Mouse (Mus musculus): ENCODE measurements around the gene Myo10.

Myo10 gene

DNA sequence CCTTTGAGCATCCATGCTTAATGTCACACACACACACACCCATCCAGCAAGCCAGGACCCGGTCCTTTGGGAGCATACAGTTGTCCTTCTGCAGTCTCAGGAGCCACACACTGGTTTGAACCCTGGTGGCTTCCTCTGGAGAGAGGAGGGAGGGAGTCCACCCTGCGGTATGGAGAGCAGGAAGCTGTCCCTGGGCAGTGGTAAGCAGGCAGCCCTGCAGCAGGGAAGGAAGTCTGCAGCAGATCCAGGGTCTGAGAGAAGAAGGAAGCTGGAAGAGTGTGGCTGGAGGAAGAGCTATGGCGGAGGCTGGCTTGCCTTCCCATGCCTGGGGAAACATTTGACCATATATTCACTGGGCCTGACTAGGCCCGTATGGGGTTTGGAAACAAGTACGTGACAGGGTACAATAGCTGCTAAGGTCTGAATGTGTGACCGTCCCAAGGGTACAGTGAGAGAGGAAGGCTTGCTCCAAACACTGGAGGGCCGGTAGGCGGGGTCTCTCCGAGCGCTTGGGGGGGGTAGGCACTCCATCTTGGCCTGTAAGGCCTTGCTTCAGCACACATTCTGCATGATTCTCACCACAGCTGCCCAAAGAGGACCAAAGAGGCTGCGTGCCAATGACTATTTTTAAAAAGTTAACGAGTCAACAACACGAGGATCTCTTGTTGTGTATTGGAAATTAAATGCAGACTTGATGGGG is 142.5 kb downstream of the Myo10 start:
- DNase-seq (ENCODE audit: low spot score), result no peak

DNA sequence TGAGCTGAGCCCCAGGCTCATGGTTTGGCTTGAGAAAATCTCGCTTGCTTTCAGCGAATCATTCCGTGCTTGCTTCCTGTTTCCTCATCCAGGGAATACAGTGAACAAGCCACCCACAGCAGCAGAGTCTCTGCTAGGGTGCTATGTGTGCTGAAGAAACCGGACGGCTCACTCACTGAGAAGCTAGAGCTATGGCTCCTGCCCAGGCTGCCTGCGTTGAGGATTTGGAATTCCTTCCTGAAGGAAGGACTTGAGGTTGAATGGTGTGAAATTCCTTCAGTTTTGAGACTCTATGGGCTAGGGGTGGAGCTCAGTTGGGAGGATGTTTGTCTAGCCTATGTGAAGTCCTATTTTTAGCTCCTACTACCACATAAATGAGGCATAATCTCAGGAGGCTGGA is 145.5 kb downstream of the Myo10 start:
- DNase-seq (ENCODE audit: low spot score), result no peak

DNA sequence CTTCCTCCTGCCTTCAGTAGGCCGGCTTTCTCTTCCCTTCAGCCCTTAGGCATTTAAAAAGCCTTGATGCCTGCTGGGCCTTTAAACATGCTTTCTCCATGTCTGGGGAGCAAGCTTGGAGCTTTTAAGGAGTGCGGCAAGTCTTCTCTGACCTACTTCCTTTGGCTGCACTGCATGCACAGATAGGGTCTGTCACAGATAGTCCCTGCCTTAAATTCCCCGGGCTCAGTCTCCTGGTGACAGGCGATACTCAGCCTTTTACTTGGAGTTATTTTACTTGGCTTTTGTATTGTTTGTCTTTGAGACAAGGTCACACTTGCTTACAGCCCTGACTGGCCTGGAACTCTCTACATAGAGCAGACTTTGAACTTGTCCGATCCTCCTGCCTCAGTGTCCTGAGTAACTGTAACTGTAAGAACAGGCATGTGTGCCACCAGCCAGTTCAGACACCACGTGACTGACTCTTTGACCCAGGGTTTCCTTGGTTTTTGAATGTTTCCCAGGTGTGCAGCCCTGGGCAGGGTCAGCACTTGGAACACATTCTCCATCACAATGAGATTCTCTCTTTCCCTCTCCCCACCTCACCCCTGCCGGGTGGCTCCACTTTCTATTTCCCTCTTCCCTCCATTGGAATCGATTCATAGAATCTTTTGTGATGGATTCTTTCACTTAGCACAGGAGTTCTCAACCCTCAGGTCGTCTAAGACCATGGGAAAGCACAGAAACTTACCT is 147.4 kb downstream of the Myo10 start:
- no peak for DNase-seq (ENCODE audit: low spot score)

DNA sequence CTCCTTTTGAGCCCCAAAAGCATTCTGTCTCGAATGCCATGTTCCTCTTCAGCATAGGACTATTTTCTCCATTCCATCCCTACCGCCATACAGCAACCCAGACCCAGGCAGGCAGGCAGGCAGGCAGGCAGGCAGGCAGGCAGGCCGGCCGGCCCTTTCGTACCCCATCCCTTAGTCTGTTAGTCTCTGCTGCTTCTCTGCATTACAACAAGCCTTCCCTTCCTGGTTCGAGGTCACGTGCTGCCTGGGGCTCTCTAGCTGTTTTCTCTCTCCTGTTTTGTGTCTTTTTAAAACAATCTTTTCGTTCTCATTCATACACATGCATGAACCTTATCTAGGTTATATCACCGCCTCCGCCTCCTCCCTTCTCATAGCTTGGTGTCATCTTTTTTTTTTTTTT is 149.5 kb downstream of the Myo10 start:
- no peak for DNase-seq (ENCODE audit: low spot score)

DNA sequence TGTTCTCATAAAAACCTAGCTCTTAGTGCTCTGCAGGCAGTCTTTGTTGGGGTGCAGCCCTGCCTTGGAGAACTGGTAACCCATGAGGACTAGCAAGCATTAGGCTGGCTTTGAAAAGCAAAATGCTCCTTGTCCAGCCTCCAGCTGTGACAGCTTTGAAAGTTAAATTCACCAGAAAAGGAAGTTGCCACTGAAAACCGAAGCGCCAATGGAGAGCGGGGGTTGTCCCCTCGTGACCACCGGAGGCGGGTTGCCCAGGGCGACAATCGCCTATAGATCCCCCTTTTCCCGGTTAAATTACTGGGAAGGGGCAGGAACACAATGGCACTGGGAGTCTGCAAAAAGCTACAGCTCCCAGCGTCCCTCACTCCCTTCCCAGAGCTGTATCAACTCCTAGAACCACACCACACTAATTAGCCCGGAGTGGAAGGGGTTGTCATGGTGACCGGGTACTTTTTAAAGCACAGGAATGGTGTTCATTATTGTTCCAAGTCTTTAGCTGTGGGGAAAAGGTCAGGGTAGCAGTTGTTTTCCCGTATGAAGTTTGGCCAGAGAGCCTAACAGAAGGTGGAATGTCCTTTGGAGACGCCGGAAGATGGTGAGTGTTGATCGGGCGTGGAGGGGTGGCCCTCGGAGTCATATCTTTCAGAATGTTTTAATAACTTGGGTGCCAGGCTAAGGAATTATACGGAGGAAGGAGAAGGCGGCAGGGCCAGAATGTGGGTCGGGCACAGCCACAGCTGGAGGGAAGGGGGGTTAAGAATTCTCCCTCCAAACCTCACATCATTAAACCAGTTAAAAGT is 151.6 kb downstream of the Myo10 start:
- DNase-seq (ENCODE audit: low spot score), result peak; percentile 44

DNA sequence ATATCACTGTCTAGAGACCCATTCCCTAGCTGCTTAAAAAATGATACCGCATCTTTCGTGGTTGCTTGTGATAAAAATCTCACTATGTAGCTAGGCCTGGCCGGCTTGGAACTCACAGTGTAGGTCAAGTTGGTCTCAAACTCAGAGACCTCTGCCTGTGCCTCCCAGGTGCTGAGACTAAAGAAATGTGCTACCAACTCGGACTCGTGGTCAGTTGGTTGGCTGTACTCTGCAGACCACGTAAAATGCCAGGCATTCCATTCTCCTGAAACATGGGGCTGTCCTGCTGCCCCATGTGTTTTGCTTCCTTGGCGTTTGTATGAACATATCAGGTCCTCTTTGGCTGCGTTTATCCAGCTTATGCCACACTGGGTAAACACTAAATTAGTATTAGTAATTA is 156.6 kb downstream of the Myo10 start:
- DNase-seq (ENCODE audit: low spot score), result no peak

DNA sequence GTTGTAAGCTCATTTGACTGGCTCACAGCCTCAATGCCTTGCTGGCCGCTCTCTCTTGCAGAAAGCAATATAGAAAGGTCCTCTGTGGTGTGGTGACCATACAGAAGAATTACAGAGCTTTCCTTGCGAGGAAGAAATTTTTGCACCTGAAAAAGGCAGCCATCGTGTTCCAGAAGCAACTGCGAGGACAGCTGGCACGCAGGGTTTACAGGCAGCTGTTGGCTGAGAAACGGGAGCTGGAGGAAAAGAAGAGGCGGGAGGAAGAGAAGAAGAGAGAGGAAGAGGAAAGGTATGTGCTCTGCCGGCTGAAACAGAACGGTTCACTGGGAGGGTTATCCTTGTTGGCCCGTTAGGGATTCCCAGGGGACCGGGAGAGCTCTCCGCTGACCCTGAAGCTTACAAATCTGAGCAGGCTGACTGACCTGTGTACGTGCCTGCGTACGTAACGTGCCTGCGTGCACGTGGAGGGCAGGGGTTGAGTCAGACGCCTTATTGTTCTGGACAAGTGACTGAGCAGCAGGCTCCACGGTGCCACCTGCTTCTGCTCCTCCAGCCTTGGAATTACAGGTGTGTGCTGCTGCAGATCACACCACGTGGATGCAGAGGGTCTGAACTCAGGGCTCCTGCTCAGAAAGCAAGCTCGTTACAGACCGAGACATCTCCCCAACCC is 157.3 kb downstream of the Myo10 start:
- DNase-seq (ENCODE audit: low spot score), result no peak

DNA sequence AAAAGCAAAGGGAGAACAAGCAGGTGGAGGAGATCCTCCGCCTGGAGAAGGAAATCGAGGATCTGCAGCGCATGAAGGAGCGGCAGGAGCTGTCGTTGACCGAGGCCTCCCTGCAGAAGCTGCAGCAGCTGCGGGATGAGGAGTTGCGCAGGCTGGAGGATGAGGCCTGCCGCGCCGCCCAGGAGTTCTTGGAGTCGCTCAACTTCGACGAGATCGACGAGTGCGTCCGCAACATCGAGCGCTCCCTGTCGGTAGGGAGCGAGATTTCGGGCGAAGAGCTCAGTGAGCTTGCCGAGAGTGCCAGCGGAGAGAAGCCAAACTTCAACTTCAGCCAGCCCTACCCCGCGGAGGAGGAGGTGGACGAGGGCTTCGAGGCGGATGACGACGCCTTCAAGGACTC is 158.7 kb downstream of the Myo10 start:
- no peak for DNase-seq (ENCODE audit: low spot score)

DNA sequence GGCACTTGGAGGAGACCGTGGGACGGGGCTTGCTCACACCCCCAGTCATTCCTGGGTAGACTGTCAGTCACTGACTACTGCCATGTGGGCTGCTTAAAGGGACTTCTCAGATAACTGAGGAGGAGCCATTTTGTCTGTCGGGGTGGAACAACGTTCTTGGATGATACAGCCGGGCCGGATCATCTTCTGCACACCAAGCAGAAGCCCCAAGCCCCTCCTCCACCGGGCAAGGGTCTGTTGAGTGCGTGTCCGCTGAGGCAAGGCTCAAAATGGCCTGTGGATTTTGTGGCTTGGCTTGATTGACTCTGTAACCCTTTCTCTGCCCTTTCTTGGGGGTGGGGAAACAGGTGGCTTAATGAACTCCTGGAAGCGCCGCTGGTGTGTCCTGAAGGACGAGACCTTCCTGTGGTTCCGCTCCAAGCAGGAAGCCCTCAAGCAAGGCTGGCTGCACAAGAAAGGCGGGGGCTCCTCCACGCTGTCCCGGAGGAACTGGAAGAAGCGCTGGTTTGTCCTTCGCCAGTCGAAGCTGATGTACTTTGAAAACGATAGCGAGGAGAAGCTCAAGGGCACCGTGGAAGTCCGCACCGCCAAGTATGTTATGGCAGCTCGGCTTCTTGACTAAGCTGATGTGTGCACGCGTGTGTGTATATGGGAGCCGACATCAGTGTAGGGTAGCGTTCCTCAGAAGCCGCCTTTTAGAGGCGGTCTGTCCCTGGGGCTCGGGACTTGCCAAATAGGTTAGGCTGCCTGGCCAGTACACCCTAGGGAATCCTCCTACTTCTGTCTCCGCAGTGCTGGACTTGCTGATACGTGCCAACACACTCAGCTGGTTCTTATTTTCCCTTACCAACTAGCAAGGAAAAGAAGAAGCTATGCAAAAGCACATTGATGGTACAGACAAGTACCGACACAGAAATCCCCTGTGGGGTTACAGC is 163.4 kb downstream of the Myo10 start:
- DNase-seq (ENCODE audit: low spot score), result peak; percentile 37

DNA sequence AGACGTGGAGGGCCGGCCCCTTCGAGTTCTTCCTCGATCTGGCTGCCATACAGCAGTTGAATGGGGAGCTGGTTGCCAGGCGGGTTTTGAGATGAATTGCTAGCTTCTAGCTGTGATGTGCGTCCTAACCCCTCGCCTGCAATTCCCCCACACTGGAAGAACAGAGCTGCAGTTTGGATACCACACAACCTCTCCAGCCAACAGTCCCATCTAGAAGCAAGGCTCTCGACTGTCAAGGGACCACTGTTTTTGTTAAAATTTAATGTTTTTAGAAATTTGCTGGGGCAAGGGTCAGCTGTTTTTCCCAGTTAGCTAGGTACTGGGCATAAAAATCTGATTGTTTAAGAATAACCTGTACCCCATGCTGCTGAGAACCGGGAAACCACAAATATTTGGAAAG is 165.1 kb downstream of the Myo10 start:
- DNase-seq (ENCODE audit: low spot score), result no peak

DNA sequence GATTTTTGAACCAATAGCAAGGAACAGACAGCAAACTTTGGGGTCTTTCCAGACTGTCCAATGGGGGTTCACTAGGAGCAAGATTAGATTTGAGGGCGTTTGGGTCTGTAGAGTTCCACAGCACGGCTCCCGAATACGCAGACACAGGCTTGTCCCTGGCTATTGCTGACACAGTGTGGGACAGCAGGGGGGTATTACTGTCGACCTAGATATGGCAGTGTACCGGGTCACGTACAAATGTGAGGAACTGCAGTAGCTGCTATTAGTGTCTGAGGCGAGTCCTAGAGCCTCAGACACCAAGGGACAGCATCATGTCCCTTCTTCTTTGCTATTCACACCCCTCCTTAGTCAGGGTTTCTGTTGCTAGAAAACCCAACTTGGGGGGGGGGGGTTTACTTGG is 165.6 kb downstream of the Myo10 start:
- DNase-seq (ENCODE audit: low spot score), result no peak

DNA sequence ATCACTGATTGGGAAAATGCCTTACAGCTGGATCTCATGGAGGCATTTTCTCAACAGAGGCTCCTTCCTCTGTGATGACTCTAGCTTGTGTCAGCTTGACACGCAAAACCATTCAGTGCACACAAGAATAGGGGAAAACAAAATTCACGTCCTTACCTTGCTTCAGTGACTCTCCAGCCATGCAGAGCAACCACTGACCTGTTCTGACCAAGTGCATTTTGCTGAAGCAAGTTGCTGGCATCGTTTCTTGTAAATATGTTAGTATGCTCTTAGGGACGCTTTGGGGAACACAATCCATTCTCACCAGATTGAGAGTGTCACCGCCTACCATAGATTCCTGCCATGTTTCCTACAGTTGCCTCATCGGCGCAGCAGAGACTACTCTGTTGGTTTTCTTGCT is 166.2 kb downstream of the Myo10 start:
- DNase-seq (ENCODE audit: low spot score), result no peak

DNA sequence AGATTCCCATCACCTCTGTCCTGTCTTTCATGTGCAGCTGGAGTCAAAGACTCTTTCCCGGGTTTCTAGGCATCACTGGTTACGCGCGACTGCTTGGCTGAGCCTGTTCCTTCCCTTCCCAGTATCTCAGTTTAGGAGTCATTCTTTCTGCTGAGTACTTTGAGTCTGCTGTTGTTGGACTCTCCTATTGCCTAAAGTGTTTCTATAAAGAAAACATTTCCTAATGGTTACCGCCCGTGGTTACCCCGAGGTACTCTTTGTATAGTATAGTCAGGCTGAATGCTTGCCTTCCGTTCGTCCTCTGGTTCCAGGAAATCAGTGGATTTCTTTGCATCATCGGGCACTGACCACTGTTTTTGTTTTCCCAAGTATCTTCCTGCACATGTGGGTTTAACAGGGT is 166.9 kb downstream of the Myo10 start:
- no peak for DNase-seq (ENCODE audit: low spot score)

DNA sequence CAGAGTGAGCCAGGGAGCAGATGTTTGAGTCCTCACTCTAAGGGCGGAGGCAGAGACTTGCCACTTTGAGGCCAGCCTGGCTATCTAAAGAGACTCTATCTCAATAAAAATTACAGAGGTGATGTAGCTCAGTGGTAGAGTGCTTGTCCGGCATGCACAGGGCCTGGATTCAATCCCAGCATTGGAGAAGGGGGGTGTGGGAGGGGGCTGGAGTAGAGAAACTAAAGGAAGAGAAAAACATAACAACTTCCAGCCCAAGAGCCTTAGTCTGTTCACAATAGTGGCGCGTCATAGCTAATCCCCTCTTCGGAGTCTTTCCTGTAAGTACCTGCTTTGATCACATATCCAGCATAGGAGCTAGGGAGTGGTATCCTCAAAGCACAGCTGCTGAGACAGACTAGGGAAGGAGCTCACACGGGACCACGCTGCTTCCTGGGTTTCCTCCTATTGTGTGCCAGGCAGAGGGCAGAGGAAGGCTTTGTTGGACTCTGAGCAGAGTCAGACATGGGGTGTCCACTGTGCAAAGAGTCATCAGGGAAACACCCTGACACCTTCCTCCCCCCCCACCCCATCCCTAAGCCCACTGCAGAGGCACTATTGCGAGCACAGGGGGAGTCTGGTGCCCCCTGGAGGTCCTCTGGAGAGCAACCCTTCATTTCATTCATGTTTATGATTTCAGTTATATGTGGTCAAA is 169.5 kb downstream of the Myo10 start:
- no peak for DNase-seq (ENCODE audit: low spot score)

DNA sequence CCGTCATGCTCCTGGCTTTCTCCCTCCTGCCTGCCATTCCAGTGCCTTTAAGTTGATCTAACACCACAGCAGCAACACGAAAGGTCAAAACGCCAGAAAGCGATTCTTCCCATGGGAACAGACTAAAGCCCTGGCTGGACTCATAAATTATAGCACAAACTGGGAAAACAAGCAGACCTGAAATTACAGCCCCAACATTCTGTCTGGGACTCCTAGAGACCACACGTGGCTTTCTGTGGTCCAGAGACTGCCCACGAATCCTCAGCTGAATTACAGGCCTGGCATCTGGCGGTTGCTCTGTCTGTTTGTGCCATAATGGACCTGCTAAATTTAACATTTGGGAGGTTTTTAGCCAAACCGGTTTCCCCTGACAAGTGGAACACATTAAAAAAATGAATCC is 171.8 kb downstream of the Myo10 start:
- no peak for DNase-seq (ENCODE audit: low spot score)

DNA sequence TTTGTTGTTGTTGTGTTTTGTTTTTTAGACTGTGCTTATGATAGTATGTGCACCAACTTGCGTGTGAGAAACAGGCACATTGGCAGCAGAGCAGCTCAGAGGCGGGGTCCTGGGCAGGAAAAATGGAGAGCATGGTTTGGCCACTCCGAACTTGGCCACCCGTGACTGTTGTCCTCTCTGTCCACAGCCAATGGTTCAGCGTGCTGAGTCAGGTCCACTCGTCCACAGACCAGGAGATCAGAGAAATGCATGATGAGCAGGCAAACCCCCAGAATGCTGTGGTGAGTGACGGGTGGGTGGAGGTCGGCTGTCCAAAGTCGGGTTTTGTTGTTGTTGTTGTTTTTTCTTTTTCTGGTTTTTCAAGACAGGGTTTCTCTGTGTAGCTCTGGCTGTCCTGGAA is 173.2 kb downstream of the Myo10 start:
- no peak for DNase-seq (ENCODE audit: low spot score)

DNA sequence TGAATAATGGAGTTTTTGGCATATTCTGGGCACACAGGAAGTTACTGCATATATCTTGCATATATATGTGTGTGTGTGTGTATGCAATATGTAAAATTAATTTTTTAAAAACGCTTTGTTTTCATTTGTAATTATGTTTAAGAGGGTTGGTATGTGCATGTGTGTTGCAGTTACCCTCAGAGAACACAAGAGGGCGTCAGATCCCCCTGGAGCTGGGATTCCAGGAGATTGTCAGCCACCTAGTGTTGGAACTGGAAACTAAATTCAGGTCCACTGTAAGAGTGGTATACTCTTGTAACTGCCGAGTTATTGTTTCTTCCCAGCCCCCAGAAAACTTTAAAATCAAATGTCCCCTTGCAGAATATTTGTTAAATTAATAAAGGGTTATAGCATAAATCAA is 174.0 kb downstream of the Myo10 start:
- DNase-seq (ENCODE audit: low spot score), result no peak

DNA sequence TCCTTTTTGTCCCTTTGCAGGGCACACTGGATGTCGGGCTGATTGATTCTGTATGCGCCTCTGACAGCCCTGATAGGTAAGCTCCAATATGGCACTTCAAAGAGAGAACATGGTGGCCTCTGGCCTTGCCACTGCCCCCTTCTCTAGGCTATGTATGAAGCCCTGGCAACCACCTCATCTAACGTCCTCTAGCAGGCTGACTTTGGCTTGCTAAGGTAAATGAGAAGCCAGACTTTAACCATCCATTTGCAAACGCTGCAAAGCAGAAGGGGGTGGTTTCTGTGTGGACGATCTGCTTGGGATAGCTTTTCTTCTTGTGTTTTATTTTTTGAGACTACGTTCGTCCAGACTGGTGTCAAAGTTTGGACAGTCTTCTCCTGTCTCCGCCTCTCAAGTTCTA is 174.9 kb downstream of the Myo10 start:
- no peak for DNase-seq (ENCODE audit: low spot score)

DNA sequence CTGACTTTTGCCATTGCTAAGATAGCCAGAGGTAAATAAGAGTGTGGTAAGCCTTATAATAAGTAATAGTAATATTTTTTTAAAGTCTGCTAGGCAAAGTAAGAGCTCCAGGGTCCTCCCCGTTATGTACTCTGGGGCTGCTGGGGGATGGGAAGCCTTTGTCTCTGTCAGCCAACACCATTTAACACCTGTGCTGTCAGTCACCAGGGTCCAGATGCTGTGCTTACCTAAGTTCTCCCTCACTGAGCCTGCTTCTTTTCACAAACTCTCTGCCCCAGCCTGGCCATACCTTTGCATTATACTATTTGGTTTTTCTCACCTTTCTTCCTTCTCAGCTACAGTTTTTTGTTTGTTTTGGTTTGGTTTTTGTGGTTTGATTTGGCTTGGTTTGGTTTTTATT is 175.6 kb downstream of the Myo10 start:
- no peak for DNase-seq (ENCODE audit: low spot score)

DNA sequence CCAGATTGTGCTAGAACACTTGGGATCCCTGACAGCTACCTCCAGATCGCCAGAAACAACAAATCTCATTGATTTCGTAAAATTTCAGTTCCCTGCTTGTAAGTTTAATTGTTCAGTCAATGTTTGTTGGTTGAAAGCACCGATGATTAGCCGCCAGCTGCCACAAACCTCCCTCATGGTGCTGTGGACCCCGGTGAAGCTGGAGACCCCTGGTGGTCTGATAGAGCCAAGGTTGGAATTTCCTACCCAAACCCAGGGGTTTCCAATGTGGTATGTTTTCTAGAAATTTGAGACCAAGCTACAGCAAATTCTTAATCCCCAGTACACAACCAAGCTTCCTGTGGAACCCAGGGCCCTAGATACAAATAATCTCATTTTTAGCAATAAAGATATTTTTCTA is 179.4 kb downstream of the Myo10 start:
- no peak for DNase-seq (ENCODE audit: low spot score)

DNA sequence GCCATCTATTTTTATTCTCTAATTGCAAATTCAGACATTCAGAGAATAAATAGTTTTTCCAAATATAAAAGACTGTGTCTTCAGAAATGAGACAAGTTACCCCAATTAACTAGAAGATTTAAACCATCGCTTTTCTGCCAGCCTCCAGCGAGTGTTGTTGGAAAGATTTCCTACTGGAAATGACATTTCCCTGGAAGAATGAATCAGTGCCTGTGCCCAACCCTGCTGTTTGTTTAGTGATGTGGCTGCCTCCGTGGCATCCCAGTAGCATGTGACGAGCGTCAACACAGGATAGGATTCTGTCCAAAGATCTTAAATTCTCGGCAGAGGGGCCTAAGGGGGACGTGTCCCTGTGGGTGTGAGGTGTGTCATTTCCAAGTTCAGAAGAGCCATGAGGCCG is 179.9 kb downstream of the Myo10 start:
- DNase-seq (ENCODE audit: low spot score), result no peak
